Mouse (Mus musculus): ENCODE data around the gene Ms4a4a. TPM values are rescaled to one million over a fixed set of nuclear protein-coding genes. Genes with fewer than 3 reads are reported as not detected.

The Ms4a4a gene
- polyA plus RNA-seq, 1 experiment = not detected

DNA sequence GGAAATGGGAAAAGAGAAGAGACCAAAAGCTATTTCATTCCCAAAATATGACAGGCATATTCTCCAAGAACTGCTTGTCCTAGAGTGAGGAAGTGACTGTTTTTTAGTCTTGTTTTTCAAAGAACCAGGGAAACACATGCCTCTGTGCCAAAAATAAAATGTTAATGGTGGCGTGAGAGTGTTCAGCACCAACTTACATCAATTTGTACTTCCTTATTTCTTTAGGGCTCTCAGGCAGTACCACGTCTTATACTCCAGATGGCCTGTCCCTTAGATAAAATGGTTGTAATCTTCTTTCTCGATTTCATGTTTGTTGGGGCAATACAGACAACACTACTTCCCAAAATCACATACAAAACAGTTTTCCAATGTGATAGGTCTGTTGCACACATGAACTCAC lies 7.0 kb upstream of the Ms4a4a start:
- H3K27me3 ChIP-seq (ENCODE audit: control insufficient read depth) = no peaks in the 10 kb centered on the region
- TF ChIP-seq GATA1 (IDR thresholded peaks at IDR 0.05; ENCODE audit: low read length) (no peak), TAL1 (IDR thresholded peaks at IDR 0.05; ENCODE audit: low read length) (no peak)
- no peaks in the 10 kb centered on the region for H3K4me1 ChIP-seq (ENCODE audit: control insufficient read depth)
- H3K4me3 ChIP-seq (replicated peaks) = no peak overlapping the region
- H3K36me3 ChIP-seq (ENCODE audit: control insufficient read depth) = no peaks in the 10 kb centered on the region
- no peaks in the 10 kb centered on the region for H3K9me3 ChIP-seq (ENCODE audit: control insufficient read depth, low read length)

DNA sequence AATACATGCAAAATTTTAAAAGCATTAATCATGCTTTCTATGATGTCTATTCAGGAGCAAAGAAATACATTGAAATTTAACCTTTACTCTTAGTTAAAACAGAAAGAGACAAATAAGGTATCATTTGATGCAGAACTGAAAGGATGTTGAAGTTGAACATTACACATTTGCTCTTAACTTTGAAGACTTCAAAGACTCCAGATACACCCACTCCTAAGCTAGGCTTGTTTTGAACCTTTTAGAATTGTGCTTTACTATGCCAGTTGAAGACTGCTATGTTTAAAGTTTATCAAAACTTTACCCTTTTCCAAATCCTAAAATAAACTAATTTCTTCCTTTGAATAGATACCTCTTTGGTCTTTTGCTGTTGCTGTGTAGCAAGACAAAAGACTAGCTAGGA lies 4.1 kb upstream of the Ms4a4a start:
- Histone ChIP-seq H3K36me3 (ENCODE audit: control insufficient read depth) (no peaks in the 10 kb centered on the region), H3K4me1 (ENCODE audit: control insufficient read depth) (no peaks in the 10 kb centered on the region), H3K27me3 (ENCODE audit: control insufficient read depth) (no peaks in the 10 kb centered on the region), H3K9me3 (ENCODE audit: control insufficient read depth, low read length) (no peaks in the 10 kb centered on the region), H3K4me3 (replicated peaks) (no peak overlapping the region)
- TF ChIP-seq TAL1 (IDR thresholded peaks at IDR 0.05; ENCODE audit: low read length) (no peak), GATA1 (IDR thresholded peaks at IDR 0.05; ENCODE audit: low read length) (no peak)

DNA sequence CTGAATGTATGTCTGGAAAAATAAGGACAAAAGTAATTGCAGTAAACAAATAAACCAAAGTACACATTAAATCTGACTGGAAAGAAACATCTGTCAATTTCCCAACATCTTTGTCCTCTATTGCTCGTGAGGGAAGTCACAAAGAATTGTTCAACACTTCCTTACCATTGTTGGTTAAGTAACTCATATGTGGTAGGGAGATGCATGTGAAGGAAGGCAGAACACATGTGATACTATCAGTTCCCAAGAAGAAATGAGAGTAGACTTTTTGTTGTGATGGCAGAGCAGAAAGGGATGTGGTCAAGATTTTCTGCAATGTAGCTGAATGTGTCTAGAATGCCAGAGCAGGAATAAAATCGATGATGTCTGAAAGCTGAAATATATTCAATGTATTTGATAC lies 1.1 kb downstream of the Ms4a4a start:
- no peaks in the 10 kb centered on the region for H3K4me1 ChIP-seq (ENCODE audit: control insufficient read depth)
- no peaks in the 10 kb centered on the region for H3K27me3 ChIP-seq (ENCODE audit: control insufficient read depth)
- TF ChIP-seq TAL1 (IDR thresholded peaks at IDR 0.05; ENCODE audit: low read length) (no peak), GATA1 (IDR thresholded peaks at IDR 0.05; ENCODE audit: low read length) (no peak)

DNA sequence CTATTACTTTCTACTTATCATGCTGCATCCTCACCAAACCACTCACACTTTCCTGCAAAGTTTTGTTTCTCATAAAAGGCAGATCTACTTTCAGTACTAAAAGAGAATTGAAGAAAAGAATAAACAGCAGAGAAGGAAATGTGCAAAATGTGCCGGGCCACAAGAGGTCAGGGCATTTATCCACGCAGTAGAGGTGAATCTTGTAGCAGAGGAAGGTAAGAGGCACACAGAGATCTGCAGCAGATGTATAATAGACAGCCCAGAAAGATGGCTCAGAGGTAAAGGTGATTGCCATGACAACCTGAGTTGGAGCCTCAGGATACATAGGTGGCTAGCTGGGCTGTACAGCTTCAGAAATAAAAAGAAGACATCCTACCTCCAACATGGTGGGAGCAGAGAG lies 11.8 kb downstream of the Ms4a4a start:
- no peaks in the 10 kb centered on the region for H3K9me3 ChIP-seq (ENCODE audit: control insufficient read depth, low read length)
- no peaks in the 10 kb centered on the region for H3K36me3 ChIP-seq (ENCODE audit: control insufficient read depth)
- H3K4me1 ChIP-seq (ENCODE audit: control insufficient read depth) = no peaks in the 10 kb centered on the region
- H3K27me3 ChIP-seq (ENCODE audit: control insufficient read depth) = no peaks in the 10 kb centered on the region
- TF ChIP-seq GATA1 (IDR thresholded peaks at IDR 0.05; ENCODE audit: low read length) (no peak), TAL1 (IDR thresholded peaks at IDR 0.05; ENCODE audit: low read length) (no peak)
- H3K4me3 ChIP-seq (replicated peaks) = no peak overlapping the region

More for the DNA sequence above, 1.1 kb downstream of the Ms4a4a start:
- H3K36me3 ChIP-seq (ENCODE audit: control insufficient read depth) = no peaks in the 10 kb centered on the region
- H3K9me3 ChIP-seq (ENCODE audit: control insufficient read depth, low read length) = no peaks in the 10 kb centered on the region
- no peak overlapping the region for H3K4me3 ChIP-seq (replicated peaks)

DNA sequence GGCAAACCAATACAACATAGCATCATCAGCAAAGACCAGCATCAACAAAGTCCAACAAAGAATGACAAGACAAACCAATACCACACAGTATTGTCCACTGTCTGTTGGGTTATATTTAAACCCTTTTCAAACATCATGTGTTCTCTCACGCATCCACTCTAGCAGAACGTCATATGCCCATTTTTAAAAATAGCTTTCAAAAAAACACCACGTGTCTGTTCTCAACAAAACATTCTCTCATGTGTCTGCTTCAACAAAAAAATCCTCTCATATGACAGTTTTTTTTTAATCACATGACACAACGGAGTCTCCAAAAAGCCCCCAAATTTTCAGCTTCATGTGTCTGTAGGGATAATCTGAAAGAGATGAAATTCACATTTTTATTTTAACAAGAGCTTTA lies 12.4 kb downstream of the Ms4a4a start:
- no peaks in the 10 kb centered on the region for H3K9me3 ChIP-seq (ENCODE audit: control insufficient read depth, low read length)
- H3K4me1 ChIP-seq (ENCODE audit: control insufficient read depth) = no peaks in the 10 kb centered on the region
- no peak overlapping the region for H3K4me3 ChIP-seq (replicated peaks)
- H3K36me3 ChIP-seq (ENCODE audit: control insufficient read depth) = no peaks in the 10 kb centered on the region
- TF ChIP-seq GATA1 (IDR thresholded peaks at IDR 0.05; ENCODE audit: low read length) (no peak), TAL1 (IDR thresholded peaks at IDR 0.05; ENCODE audit: low read length) (no peak)
- H3K27me3 ChIP-seq (ENCODE audit: control insufficient read depth) = no peaks in the 10 kb centered on the region

DNA sequence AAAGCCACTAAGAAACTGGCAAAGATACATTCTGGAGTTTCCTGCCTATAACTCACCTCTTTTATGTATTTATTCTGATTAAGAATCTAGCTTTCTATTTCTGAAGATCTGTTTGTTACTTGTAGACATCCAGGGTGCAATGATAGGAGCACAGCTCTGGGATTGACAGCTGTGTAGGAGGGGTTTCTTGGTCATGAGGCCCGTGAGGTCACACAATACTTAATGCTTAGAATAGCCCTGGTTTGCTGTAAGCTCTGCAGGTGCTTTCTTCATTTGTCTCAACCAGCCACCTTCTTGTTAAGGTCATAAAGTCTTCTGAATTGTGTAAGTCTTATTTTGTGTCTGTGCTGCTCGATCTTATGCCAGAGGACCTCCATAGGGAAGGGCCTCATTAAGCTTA lies 13.6 kb downstream of the Ms4a4a start:
- H3K9me3 ChIP-seq (ENCODE audit: control insufficient read depth, low read length) = no peaks in the 10 kb centered on the region
- no peak overlapping the region for H3K4me3 ChIP-seq (replicated peaks)
- no peaks in the 10 kb centered on the region for H3K4me1 ChIP-seq (ENCODE audit: control insufficient read depth)
- H3K27me3 ChIP-seq (ENCODE audit: control insufficient read depth) = no peaks in the 10 kb centered on the region
- H3K36me3 ChIP-seq (ENCODE audit: control insufficient read depth) = no peaks in the 10 kb centered on the region
- TF ChIP-seq TAL1 (IDR thresholded peaks at IDR 0.05; ENCODE audit: low read length) (no peak), GATA1 (IDR thresholded peaks at IDR 0.05; ENCODE audit: low read length) (no peak)

DNA sequence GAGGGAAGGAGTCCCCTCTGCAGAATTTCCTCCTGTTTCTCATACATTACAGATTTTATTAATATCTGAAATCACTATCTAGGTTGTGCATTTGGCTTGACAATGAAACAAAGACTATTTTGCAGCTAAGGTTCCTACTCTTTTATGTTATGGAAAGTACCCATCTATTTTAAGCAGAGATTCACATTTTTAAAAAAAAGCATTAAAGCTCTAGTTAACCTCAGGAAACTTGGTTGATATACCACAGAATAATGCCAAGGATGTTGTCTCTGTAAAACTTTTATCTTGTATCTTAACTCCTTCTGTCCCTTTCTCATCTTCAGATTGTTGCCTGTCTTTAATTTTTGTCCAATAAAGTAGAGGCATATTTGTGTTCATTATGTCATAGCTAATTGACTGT lies 20.4 kb downstream of the Ms4a4a start:
- Histone ChIP-seq H3K4me1 (ENCODE audit: control insufficient read depth) (no peaks in the 10 kb centered on the region), H3K27me3 (ENCODE audit: control insufficient read depth) (no peaks in the 10 kb centered on the region), H3K4me3 (replicated peaks) (no peak overlapping the region), H3K36me3 (ENCODE audit: control insufficient read depth) (no peaks in the 10 kb centered on the region), H3K9me3 (ENCODE audit: control insufficient read depth, low read length) (no peaks in the 10 kb centered on the region)
- TF ChIP-seq TAL1 (IDR thresholded peaks at IDR 0.05; ENCODE audit: low read length) = no peak
- TF ChIP-seq GATA1 (IDR thresholded peaks at IDR 0.05; ENCODE audit: low read length) = no peak

DNA sequence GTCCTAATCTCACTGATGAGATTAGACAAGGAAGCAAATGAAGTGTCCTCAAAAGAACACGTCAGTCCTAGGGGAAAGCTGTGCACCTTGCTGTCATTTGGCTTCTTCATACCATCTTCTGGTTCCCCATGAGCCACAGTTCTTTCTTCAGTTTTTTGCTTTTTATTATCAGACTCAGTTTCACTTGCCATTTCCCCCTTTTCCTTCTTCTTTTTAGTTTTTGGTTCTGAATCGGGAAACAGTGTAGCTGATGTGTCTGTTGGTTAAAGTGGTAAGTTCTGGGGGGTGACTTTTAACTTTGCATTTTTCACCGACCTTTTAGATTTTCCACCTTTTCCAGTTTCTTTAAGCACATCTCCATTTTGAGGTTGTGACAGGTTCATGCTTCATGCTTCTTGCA lies 29.2 kb downstream of the Ms4a4a start, which contains the start of gene Ms4a4c:
Gene Ms4a4c, plus strand, starts transcription at position 244 of the 400 bp plus-strand sequence.
- no peak for TF ChIP-seq GATA1 (IDR thresholded peaks at IDR 0.05; ENCODE audit: low read length)
- no peak for TF ChIP-seq TAL1 (IDR thresholded peaks at IDR 0.05; ENCODE audit: low read length)

DNA sequence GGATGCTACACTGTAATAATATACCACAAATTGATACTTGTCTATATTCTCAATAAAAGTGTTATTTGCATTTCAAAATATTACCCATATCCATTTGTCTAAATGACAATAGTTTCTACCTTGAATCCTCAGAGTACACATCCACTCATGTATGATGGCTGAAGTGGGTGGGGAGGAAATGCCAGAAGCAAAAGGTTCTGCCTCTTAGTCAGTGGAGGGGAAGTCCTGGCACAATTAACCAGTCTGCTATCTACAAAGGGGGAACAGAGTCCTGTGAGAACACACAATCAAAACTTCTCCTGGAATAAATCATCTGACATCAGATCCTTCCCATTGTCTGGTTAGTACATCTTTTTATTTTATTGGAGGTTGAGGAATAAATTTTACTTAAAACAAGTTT lies 32.1 kb downstream of the Ms4a4a start:
- TF ChIP-seq TAL1 (IDR thresholded peaks at IDR 0.05; ENCODE audit: low read length) = no peak
- no peak for TF ChIP-seq GATA1 (IDR thresholded peaks at IDR 0.05; ENCODE audit: low read length)
- Histone ChIP-seq H3K4me1 (ENCODE audit: control insufficient read depth) (no peaks in the 10 kb centered on the region), H3K9me3 (ENCODE audit: control insufficient read depth, low read length) (no peaks in the 10 kb centered on the region), H3K36me3 (ENCODE audit: control insufficient read depth) (no peaks in the 10 kb centered on the region), H3K4me3 (replicated peaks) (no peak overlapping the region), H3K27me3 (ENCODE audit: control insufficient read depth) (no peaks in the 10 kb centered on the region)

More for the DNA sequence above, 29.2 kb downstream of the Ms4a4a start, which contains the start of gene Ms4a4c:
- Histone ChIP-seq H3K9me3 (ENCODE audit: control insufficient read depth, low read length) (no peaks in the 10 kb centered on the region), H3K36me3 (ENCODE audit: control insufficient read depth) (no peaks in the 10 kb centered on the region), H3K4me1 (ENCODE audit: control insufficient read depth) (no peaks in the 10 kb centered on the region), H3K27me3 (ENCODE audit: control insufficient read depth) (no peaks in the 10 kb centered on the region), H3K4me3 (replicated peaks) (no peak within 1 kb of the TSS)

DNA sequence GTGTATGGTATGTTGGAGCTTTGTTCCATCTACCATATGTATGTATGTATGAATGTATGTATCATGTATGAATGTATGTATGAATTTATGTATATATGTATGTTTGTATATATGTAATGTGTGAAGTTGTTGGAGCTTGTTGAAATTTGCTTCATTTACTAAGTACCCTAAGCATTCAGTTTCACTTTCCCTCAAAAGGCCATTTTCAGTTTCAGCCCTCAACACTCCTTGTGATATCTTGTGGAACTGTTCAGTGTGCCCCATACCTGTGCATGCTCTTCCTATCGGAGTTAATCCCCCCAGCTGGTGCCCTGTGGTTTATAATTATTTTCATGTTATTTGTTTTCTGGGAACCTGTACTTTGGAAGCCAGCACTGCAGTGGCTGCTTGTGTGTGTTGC lies 33.3 kb downstream of the Ms4a4a start:
- H3K9me3 ChIP-seq (ENCODE audit: control insufficient read depth, low read length) = no peaks in the 10 kb centered on the region
- no peaks in the 10 kb centered on the region for H3K36me3 ChIP-seq (ENCODE audit: control insufficient read depth)
- H3K4me3 ChIP-seq (replicated peaks) = no peak overlapping the region
- no peaks in the 10 kb centered on the region for H3K27me3 ChIP-seq (ENCODE audit: control insufficient read depth)
- TF ChIP-seq GATA1 (IDR thresholded peaks at IDR 0.05; ENCODE audit: low read length) (no peak), TAL1 (IDR thresholded peaks at IDR 0.05; ENCODE audit: low read length) (no peak)
- H3K4me1 ChIP-seq (ENCODE audit: control insufficient read depth) = no peaks in the 10 kb centered on the region
